Mouse (Mus musculus) ES-E14 (cell line): ENCODE data around the gene Fbxw25. TPM values are rescaled to one million over a fixed set of nuclear protein-coding genes. Genes with fewer than 3 reads are reported as not detected.

Experiments used
- DNase-seq: peaks from one replicate; pipeline ENCODE4 v3.0.0-alpha.2; 2013; ENCODE audit warnings: low read depth, low spot score
- H3K27ac ChIP-seq: 2 replicates; pipeline ENCODE4 v1.5.1; 2012; ENCODE audit warnings: low read depth, mild to moderate bottlenecking, low read length, moderate library complexity, mixed read lengths; ENCODE audit not compliant: poor library complexity, insufficient read depth, severe bottlenecking
- H3K36me3 ChIP-seq: 2 replicates; pipeline ENCODE4 v1.6.1; 2012; ENCODE audit warnings: mild to moderate bottlenecking, low read length, moderate library complexity, mixed read lengths; ENCODE audit not compliant: control insufficient read depth, poor library complexity, insufficient read depth, severe bottlenecking
- H3K4me1 ChIP-seq, 2 experiments: fragments of 150-350 bp in 1 of 2; sonication (generic) in 1 of 2; 2 replicates each; pipeline ENCODE4 v1.6.1; 2012; ENCODE audit warnings: low read length in 2 of 2, mild to moderate bottlenecking in 1 of 2, mixed read lengths in 1 of 2; ENCODE audit not compliant: control insufficient read depth in 2 of 2, insufficient read depth in 2 of 2, poor library complexity in 1 of 2
- H3K4me3 ChIP-seq, 2 experiments: fragments of 150-350 bp in 1 of 2; sonication (generic) in 1 of 2; 2 replicates each; pipeline ENCODE4 v1.5.1; 2012; ENCODE audit warnings: low read length in 2 of 2, low read depth in 1 of 2, mild to moderate bottlenecking in 1 of 2, mixed read lengths in 1 of 2; ENCODE audit not compliant: insufficient read depth in 1 of 2, poor library complexity in 1 of 2, severe bottlenecking in 1 of 2
- H3K9ac ChIP-seq: 2 replicates; pipeline ENCODE4 v1.6.1; 2012; ENCODE audit warnings: low read depth, mild to moderate bottlenecking, low read length, mixed read lengths; ENCODE audit not compliant: poor library complexity, insufficient read depth, severe bottlenecking
- H3K9me3 ChIP-seq: fragments of 150-350 bp; sonication (generic); 2 replicates; pipeline ENCODE4 v1.6.1; 2012; ENCODE audit warnings: low read depth, mild to moderate bottlenecking, low read length; ENCODE audit not compliant: control insufficient read depth, insufficient read depth
- CHD2 ChIP-seq: IDR thresholded peaks from 2 replicates; pipeline ENCODE4 v1.6.1; 2014; ENCODE audit warnings: mild to moderate bottlenecking, low read depth, low read length, inconsistent platforms
- HCFC1 ChIP-seq: IDR thresholded peaks from 2 replicates; pipeline ENCODE4 v1.6.1; 2012; ENCODE audit warnings: low read length, inconsistent platforms, borderline replicate concordance; ENCODE audit not compliant: insufficient read depth
- MAFK ChIP-seq: IDR thresholded peaks from 2 replicates; pipeline ENCODE4 v1.6.1; 2014; ENCODE audit warnings: mild to moderate bottlenecking, low read depth, low read length, inconsistent platforms; ENCODE audit not compliant: insufficient read depth
- ZC3H11A ChIP-seq: IDR thresholded peaks from 2 replicates; pipeline ENCODE4 v1.6.1; 2012; ENCODE audit warnings: low read depth, mild to moderate bottlenecking, inconsistent platforms, low read length, borderline replicate concordance
- ZNF384 ChIP-seq: IDR thresholded peaks from 2 replicates; pipeline ENCODE4 v1.6.1; 2012; ENCODE audit warnings: low read depth, low read length, inconsistent platforms
- in situ Hi-C, 2 experiments: fragments of 600-800 bp; cut with MboI; formaldehyde crosslinking; loops; one replicate each; pipeline ENCODE4 v1.15.1; 2025; ENCODE audit warnings: low sequenced_read_pairs in 2 of 2, inconsistent platforms in 1 of 2; ENCODE audit not compliant: unreplicated experiment in 2 of 2
- total RNA-seq: library from RNA; depleted of rRNA; stranded (reverse); fragments of 300-350 nt; gene quantifications from 2 replicates; pipeline ENCODE4 v1.2.3, GENCODE M21; 2012; rRNA removed

Gene Fbxw25
- total RNA-seq, 1 experiment = not detected

DNA sequence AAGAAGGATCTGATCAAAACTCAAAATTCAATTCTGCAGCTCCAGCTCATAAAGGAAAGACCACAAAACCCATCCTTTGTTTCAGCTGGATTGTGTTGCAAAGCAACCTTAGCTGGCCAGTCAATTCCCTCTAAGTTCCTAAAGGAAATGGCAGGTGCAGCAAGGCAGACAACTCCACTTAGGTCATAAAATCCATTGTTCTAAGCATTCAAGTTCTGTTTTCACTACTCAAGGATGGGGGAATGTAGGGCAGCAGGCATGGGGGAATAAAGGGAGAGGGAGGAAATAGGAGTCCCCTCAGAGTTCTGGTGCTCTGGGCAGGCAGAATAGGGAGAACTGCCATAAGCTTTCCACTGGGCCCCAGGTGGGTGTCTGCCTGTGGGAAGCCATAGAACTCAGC is 67.2 kb downstream of the Fbxw25 start:
- no peak for DNase-seq
- H3K4me1 ChIP-seq = no peaks in the 10 kb centered on the region
- H3K9ac ChIP-seq = no peak overlapping the region
- in situ Hi-C loops = no loop called here
- no peak overlapping the region for H3K4me3 ChIP-seq
- TF ChIP-seq ZC3H11A (no peak), CHD2 (no peak), HCFC1 (no peak), MAFK (no peak), ZNF384 (no peak)
- no peaks in the 10 kb centered on the region for H3K36me3 ChIP-seq
- no peaks in the 10 kb centered on the region for H3K9me3 ChIP-seq
- H3K27ac ChIP-seq = no peak overlapping the region

Other genes starting within 250 kb of the Fbxw25 start
- gene Fbxw16, start 215.5 kb downstream of the Fbxw25 start, total RNA-seq = not detected in 2 replicates
- gene Fbxw19, start 168.8 kb downstream of the Fbxw25 start, total RNA-seq = not detected in 2 replicates
- gene Fbxw15, start 96.4 kb downstream of the Fbxw25 start, total RNA-seq = not detected in 2 replicates
- not detected in 2 replicates for gene Fbxw24, start 38.6 kb downstream of the Fbxw25 start, total RNA-seq
- gene Fbxw18, start 38.0 kb upstream of the Fbxw25 start, total RNA-seq = not detected in 2 replicates
- not detected in 2 replicates for gene Fbxw26, start 81.4 kb upstream of the Fbxw25 start, total RNA-seq
- not detected in 2 replicates for gene Fbxw27, start 126.0 kb upstream of the Fbxw25 start, total RNA-seq
- gene Spink8, start 147.6 kb upstream of the Fbxw25 start, total RNA-seq = 0.31 TPM in 1 of 2 replicates, not detected in the other
- gene Nme6, start 168.1 kb upstream of the Fbxw25 start, total RNA-seq = 37.7 and 46.5 TPM in 2 replicates
- gene Camp, start 185.0 kb upstream of the Fbxw25 start, total RNA-seq = not detected in 2 replicates
- gene Cdc25a, start 210.9 kb upstream of the Fbxw25 start, total RNA-seq = 48.5 and 58.3 TPM in 2 replicates